Mouse (Mus musculus): ENCODE data around the gene Lca5. TPM values are rescaled to one million over a fixed set of nuclear protein-coding genes. Genes with fewer than 3 reads are reported as not detected.

Lca5 gene
- polyA plus RNA-seq, 2 experiments = 11.7 to 17.9 TPM

DNA sequence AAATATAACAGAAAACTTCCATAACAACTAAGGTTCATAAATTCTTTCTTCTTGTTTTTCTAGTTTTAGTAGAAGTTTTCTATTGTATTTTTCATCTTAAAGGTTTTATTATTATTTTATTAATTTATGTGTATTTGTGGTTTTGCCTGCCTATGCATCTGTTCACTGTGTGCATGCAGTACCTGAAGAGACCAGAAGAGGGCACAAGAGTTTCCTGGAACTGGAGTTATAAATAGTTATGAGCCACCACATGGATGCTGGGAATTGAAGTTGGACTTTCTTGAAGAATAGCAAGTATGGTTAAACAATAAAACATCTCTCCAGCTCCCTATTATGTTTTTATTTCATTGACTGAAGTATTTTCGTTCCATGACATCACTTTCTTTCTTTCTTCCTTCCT is 72.7 kb downstream of the Lca5 start:
- H3K4me1 ChIP-seq (ENCODE audit: control insufficient read depth, insufficient read depth, low read length) = no peaks in the 10 kb centered on the region
- no peaks in the 10 kb centered on the region for H3K9me3 ChIP-seq (ENCODE audit: control insufficient read depth, low read length)
- H3K27me3 ChIP-seq (ENCODE audit: control insufficient read depth, insufficient read depth, low read length) = no peaks in the 10 kb centered on the region; the same call in 1 of the 2 replicates
- no peak overlapping the region for H3K4me2 ChIP-seq (replicated peaks; ENCODE audit: low read depth, low read length, severe bottlenecking)
- no peak overlapping the region for H3K9ac ChIP-seq (ENCODE audit: low read depth, low read length, severe bottlenecking)
- 89% methylated on average over 1 of the region's 1 CpGs for WGBS
- H3K27ac ChIP-seq (replicated peaks; ENCODE audit: low read depth, low read length) = no peak overlapping the region
- no peak for DNase-seq (ENCODE audit: low spot score)
- H3K4me3 ChIP-seq (replicated peaks; ENCODE audit: low read length) = no peak overlapping the region
- TF ChIP-seq POLR2A (IDR thresholded peaks at IDR 0.05; ENCODE audit: borderline replicate concordance, extremely low read depth, insufficient read depth, insufficient read length) = no peak
- H3K36me3 ChIP-seq (ENCODE audit: control insufficient read depth, insufficient read depth, low read length) = no peaks in the 10 kb centered on the region
- no peak for ATAC-seq (ENCODE audit: low FRiP score, low read depth)

DNA sequence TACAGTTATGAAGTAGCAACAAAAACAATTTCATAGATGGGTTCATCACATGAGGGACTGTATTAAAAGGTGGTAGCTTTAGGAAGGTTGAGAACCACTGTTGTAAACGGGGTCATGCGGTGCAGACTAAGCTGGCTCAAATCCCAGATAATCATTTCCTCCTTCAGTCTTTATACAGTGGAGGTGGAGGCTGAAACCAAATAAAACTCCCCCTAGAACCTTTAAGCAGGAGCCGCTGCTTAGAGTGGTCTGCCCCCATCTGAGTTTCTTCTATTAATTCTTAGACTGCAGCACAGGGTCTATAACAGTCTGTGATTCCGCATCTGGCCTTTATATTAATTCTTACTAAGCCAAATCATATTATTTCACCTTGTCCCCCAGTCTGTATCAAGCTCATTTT is 85.1 kb downstream of the Lca5 start:
- no peak overlapping the region for H3K4me3 ChIP-seq (replicated peaks; ENCODE audit: low read length)
- DNase-seq (ENCODE audit: low spot score) (peak; percentile 69), ATAC-seq (ENCODE audit: low FRiP score, low read depth) (peak; percentile 62; the same call in 1 of the 2 replicates)
- 27% methylated on average over 4 of the region's 4 CpGs for WGBS
- H3K4me2 ChIP-seq (replicated peaks; ENCODE audit: low read depth, low read length, severe bottlenecking) = no peak overlapping the region
- no peak for TF ChIP-seq POLR2A (IDR thresholded peaks at IDR 0.05; ENCODE audit: borderline replicate concordance, extremely low read depth, insufficient read depth, insufficient read length)
- no peak overlapping the region for H3K27ac ChIP-seq (replicated peaks; ENCODE audit: low read depth, low read length)
- no peaks in the 10 kb centered on the region for H3K9me3 ChIP-seq (ENCODE audit: control insufficient read depth, low read length)
- H3K27me3 ChIP-seq (ENCODE audit: control insufficient read depth, insufficient read depth, low read length) = no peaks in the 10 kb centered on the region
- peaks cover 25% of the 10 kb centered on the region for H3K4me1 ChIP-seq (ENCODE audit: control insufficient read depth, insufficient read depth, low read length)
- no peak overlapping the region for H3K9ac ChIP-seq (ENCODE audit: low read depth, low read length, severe bottlenecking)
- H3K36me3 ChIP-seq (ENCODE audit: control insufficient read depth, insufficient read depth, low read length) = no peaks in the 10 kb centered on the region

- H3K27ac ChIP-seq (replicated peaks; ENCODE audit: low read depth, low read length) = no peak overlapping the region
Observed at GRCm38 (mm10) chr9:83353316-83353715, 87.6 kb downstream of the Lca5 start.

DNA sequence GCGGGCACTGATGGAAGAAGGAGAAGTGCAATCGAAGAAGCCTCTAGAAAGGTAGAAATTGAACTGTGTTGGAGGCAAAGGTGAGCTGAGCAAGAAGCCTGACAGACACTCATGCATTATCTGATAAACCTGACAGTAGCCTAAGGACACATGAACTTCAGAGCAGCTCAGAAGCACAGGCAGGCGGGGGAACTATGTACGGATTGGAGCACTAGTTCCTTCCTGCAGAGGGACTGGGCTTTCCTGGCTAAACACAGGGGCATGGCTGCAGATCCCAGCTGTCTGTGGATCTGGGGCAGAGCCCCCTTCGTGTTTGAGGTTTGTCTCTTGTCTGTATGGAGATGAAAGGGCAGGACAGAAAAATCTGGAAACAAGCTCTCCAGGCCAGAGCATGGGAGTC is 89.8 kb downstream of the Lca5 start:
- DNase-seq (ENCODE audit: low spot score) = no peak
- Histone ChIP-seq H3K27me3 (ENCODE audit: control insufficient read depth, insufficient read depth, low read length) (no peaks in the 10 kb centered on the region), H3K4me1 (ENCODE audit: control insufficient read depth, insufficient read depth, low read length) (peaks cover 40% of the 10 kb centered on the region), H3K4me3 (replicated peaks; ENCODE audit: low read length) (no peak overlapping the region), H3K36me3 (ENCODE audit: control insufficient read depth, insufficient read depth, low read length) (no peaks in the 10 kb centered on the region), H3K9me3 (ENCODE audit: control insufficient read depth, low read length) (no peaks in the 10 kb centered on the region), H3K9ac (ENCODE audit: low read depth, low read length, severe bottlenecking) (no peak overlapping the region), H3K4me2 (replicated peaks; ENCODE audit: low read depth, low read length, severe bottlenecking) (no peak overlapping the region), H3K27ac (replicated peaks; ENCODE audit: low read depth, low read length) (0 out of 2 replicates have a peak overlapping the region, but pooled peaks have one; percentile 55)
- ATAC-seq (ENCODE audit: low FRiP score, low read depth) = no peak
- WGBS = 42% methylated on average over 5 of the region's 5 CpGs
- no peak for TF ChIP-seq POLR2A (IDR thresholded peaks at IDR 0.05; ENCODE audit: borderline replicate concordance, extremely low read depth, insufficient read depth, insufficient read length)

More at GRCm38 (mm10) chr9:83353316-83353715, 87.6 kb downstream of the Lca5 start:
- ATAC-seq (ENCODE audit: low FRiP score, low read depth) = no peak
- H3K4me1 ChIP-seq (ENCODE audit: control insufficient read depth, insufficient read depth, low read length) = peaks cover 45% of the 10 kb centered on the region
- no peaks in the 10 kb centered on the region for H3K27me3 ChIP-seq (ENCODE audit: control insufficient read depth, insufficient read depth, low read length)
- no peak overlapping the region for H3K4me2 ChIP-seq (replicated peaks; ENCODE audit: low read depth, low read length, severe bottlenecking)
- 60% methylated on average over 7 of the region's 7 CpGs for WGBS
- no peak overlapping the region for H3K9ac ChIP-seq (ENCODE audit: low read depth, low read length, severe bottlenecking)
- no peaks in the 10 kb centered on the region for H3K36me3 ChIP-seq (ENCODE audit: control insufficient read depth, insufficient read depth, low read length)
- H3K9me3 ChIP-seq (ENCODE audit: control insufficient read depth, low read length) = no peaks in the 10 kb centered on the region
- no peak overlapping the region for H3K4me3 ChIP-seq (replicated peaks; ENCODE audit: low read length)
- no peak for DNase-seq (ENCODE audit: low spot score)
- TF ChIP-seq POLR2A (IDR thresholded peaks at IDR 0.05; ENCODE audit: borderline replicate concordance, extremely low read depth, insufficient read depth, insufficient read length) = no peak

DNA sequence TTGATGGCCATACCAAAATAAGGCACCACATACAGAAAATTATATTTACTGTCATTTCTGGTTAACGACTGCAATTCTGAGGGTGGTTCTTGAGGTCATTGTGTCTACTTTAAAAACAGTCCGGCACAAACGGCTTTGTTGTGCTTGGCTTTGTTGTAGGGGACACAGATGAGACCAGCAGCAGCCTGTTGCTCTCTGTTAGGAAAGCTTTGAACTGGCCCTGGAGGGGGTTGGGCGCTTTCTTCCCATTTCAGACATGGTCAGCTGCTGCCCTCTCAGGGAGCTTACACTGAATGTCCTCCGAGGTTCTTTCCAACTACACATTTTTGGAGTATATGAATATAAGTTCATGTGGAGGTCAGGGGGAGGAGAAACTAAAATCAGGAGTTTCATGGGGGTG is 90.3 kb downstream of the Lca5 start:
- peak; percentile 47 for ATAC-seq (ENCODE audit: low FRiP score, low read depth)
- H3K27ac ChIP-seq (replicated peaks; ENCODE audit: low read depth, low read length) = no peak overlapping the region; the same call in 1 of the 2 replicates

More for the DNA sequence above, 90.3 kb downstream of the Lca5 start:
- Histone ChIP-seq H3K9me3 (ENCODE audit: control insufficient read depth, low read length) (no peaks in the 10 kb centered on the region), H3K27me3 (ENCODE audit: control insufficient read depth, insufficient read depth, low read length) (no peaks in the 10 kb centered on the region), H3K9ac (ENCODE audit: low read depth, low read length, severe bottlenecking) (no peak overlapping the region), H3K36me3 (ENCODE audit: control insufficient read depth, insufficient read depth, low read length) (no peaks in the 10 kb centered on the region), H3K4me3 (replicated peaks; ENCODE audit: low read length) (no peak overlapping the region), H3K4me2 (replicated peaks; ENCODE audit: low read depth, low read length, severe bottlenecking) (no peak overlapping the region), H3K4me1 (ENCODE audit: control insufficient read depth, insufficient read depth, low read length) (peaks cover 35% of the 10 kb centered on the region)
- no peak for TF ChIP-seq POLR2A (IDR thresholded peaks at IDR 0.05; ENCODE audit: borderline replicate concordance, extremely low read depth, insufficient read depth, insufficient read length)
- peak; percentile 75 for DNase-seq (ENCODE audit: low spot score)
- 17% methylated on average over 5 of the region's 5 CpGs for WGBS
